Mouse (Mus musculus) hindbrain, embryonic 11.5 days (tissue): Measurements from ENCODE around the gene Rundc3a. TPM values are rescaled to one million over a fixed set of nuclear protein-coding genes. Genes with fewer than 3 reads are reported as not detected.

Experiments used
- ATAC-seq: fragments of 200-750 bp; cut with Nextera tagmentation; 2 replicates; pipeline ENCODE4 v1.8.0; 2017; ENCODE audit warnings: mild to moderate bottlenecking, moderate TSS enrichment, moderate library complexity; ENCODE audit not compliant: low FRiP score
- DNase-seq: peaks from one replicate; pipeline ENCODE4 v3.0.0-alpha.2; 2015; ENCODE audit warnings: low spot score
- H3K27ac ChIP-seq: fragments of 300-500 bp; sonication (generic); 2 replicates; pipeline ENCODE4 v1.5.1; 2014; ENCODE audit warnings: mild to moderate bottlenecking, low read depth, low read length
- H3K27me3 ChIP-seq: fragments of 300-500 bp; sonication (generic); 2 replicates; pipeline ENCODE4 v1.6.1; 2014; ENCODE audit warnings: mild to moderate bottlenecking, low read length, moderate library complexity, mixed read lengths; ENCODE audit not compliant: control insufficient read depth, insufficient read depth
- H3K36me3 ChIP-seq: fragments of 300-500 bp; sonication (generic); 2 replicates; pipeline ENCODE4 v1.6.1; 2014; ENCODE audit warnings: mild to moderate bottlenecking, low read length, moderate library complexity, mixed read lengths; ENCODE audit not compliant: control insufficient read depth, insufficient read depth
- H3K4me1 ChIP-seq: fragments of 300-500 bp; sonication (generic); replicated peaks from 2 replicates; pipeline ENCODE4 v1.6.1; 2014; ENCODE audit warnings: low read length, mixed read lengths; ENCODE audit not compliant: control insufficient read depth, insufficient read depth
- H3K4me2 ChIP-seq: fragments of 300-500 bp; sonication (generic); replicated peaks from 2 replicates; pipeline ENCODE4 v1.6.1; 2014; ENCODE audit warnings: mild to moderate bottlenecking, low read depth, low read length
- H3K4me3 ChIP-seq: fragments of 300-500 bp; sonication (generic); 2 replicates; pipeline ENCODE4 v1.5.1; 2014; ENCODE audit warnings: low read depth, low read length
- H3K9ac ChIP-seq: fragments of 300-500 bp; sonication (generic); 2 replicates; pipeline ENCODE4 v1.6.1; 2014; ENCODE audit warnings: low read depth, low read length
- H3K9me3 ChIP-seq: fragments of 300-500 bp; sonication (generic); 2 replicates; pipeline ENCODE4 v1.6.1; 2016; ENCODE audit warnings: low read length; ENCODE audit not compliant: control insufficient read depth
- WGBS: fragments of 180-500 bp; shearing (Covaris S2); extraction: QIAGEN DNeasy Blood & Tissue Kit; methylation state at CpG from one replicate; pipeline ENCODE4 v1.1.7; 2014; 5-methylcytosine and 5-hydroxymethylcytosine counted together
- polyA plus RNA-seq: library from polyadenylated mRNA; unstranded; fragments of >200 nt; fragmentation: Nextera tagmentation; extraction: Ambion mirVana; gene quantifications from 2 replicates; pipeline ENCODE4 v1.2.1, GENCODE M21; 2014

The Rundc3a gene
- polyA plus RNA-seq, 1 experiment from 2014 or later, result 47.8 TPM

- no peak overlapping the region for H3K9ac ChIP-seq
- no peak for DNase-seq
- H3K36me3 ChIP-seq, result 0 out of 2 replicates have a peak, but pooled peaks cover 3% of the 10 kb centered on the region
- no peak overlapping the region for H3K4me3 ChIP-seq
- peaks cover 16% of the 10 kb centered on the region for H3K4me1 ChIP-seq
- no peak for ATAC-seq
- H3K9me3 ChIP-seq, result no peaks in the 10 kb centered on the region
- no peak overlapping the region for H3K4me2 ChIP-seq
- peaks cover 4% of the 10 kb centered on the region for H3K27me3 ChIP-seq
- H3K27ac ChIP-seq, result no peak overlapping the region
- WGBS, result 88% methylated on average over 10 of the region's 10 CpGs
Observed at GRCm38 (mm10) chr11:102436471-102436790, 43.2 kb downstream of the Rundc3a start.

- no peaks in the 10 kb centered on the region for H3K9me3 ChIP-seq
- H3K27ac ChIP-seq, result peak overlapping the region; percentile 67
- peaks cover 6% of the 10 kb centered on the region; the same call in 1 of the 2 replicates for H3K36me3 ChIP-seq
- peak; percentile 50 for ATAC-seq
- 2% methylated on average over 85 of the region's 87 CpGs for WGBS
- peaks cover 4% of the 10 kb centered on the region for H3K27me3 ChIP-seq
- H3K4me1 ChIP-seq, result peaks cover 16% of the 10 kb centered on the region
- H3K9ac ChIP-seq, result peak overlapping the region; percentile 52
- DNase-seq, result peak; percentile 72
- peak overlapping the region; percentile 25 for H3K4me3 ChIP-seq
- H3K4me2 ChIP-seq, result peak overlapping the region; percentile 64
Observed at GRCm38 (mm10) chr11:102437120-102438061, 44.2 kb downstream of the Rundc3a start.

GRCm38 (mm10) chr11:102438212-102439092 is 45.2 kb downstream of the Rundc3a start:
- peak; percentile 96 for DNase-seq

GRCm38 (mm10) chr11:102439093-102440082 is 46.2 kb downstream of the Rundc3a start:
- ATAC-seq, result no peak
- Histone ChIP-seq H3K4me2 (no peak overlapping the region), H3K27me3 (peaks cover 4% of the 10 kb centered on the region), H3K9ac (no peak overlapping the region), H3K9me3 (no peaks in the 10 kb centered on the region), H3K36me3 (peaks cover 6% of the 10 kb centered on the region; the same call in 1 of the 2 replicates), H3K4me3 (no peak overlapping the region), H3K27ac (no peak overlapping the region), H3K4me1 (peaks cover 16% of the 10 kb centered on the region)
- no peak for DNase-seq
- WGBS, result 79% methylated on average over 14 of the region's 14 CpGs

More at GRCm38 (mm10) chr11:102438212-102439092, 45.2 kb downstream of the Rundc3a start:
- WGBS, result 10% methylated on average over 72 of the region's 77 CpGs
- Histone ChIP-seq H3K4me2 (peak overlapping the region; percentile 64), H3K27me3 (peaks cover 4% of the 10 kb centered on the region), H3K4me3 (peak overlapping the region; percentile 25), H3K9me3 (no peaks in the 10 kb centered on the region), H3K9ac (peak overlapping the region; percentile 52), H3K4me1 (peaks cover 16% of the 10 kb centered on the region), H3K36me3 (peaks cover 6% of the 10 kb centered on the region; the same call in 1 of the 2 replicates), H3K27ac (no peak overlapping the region)
- ATAC-seq, result peak; percentile 41; the same call in 1 of the 2 replicates

GRCm38 (mm10) chr11:102440255-102440654 is 47.1 kb downstream of the Rundc3a start:
- ATAC-seq (no peak), DNase-seq (no peak)
- Histone ChIP-seq H3K27me3 (peaks cover 4% of the 10 kb centered on the region), H3K36me3 (peaks cover 6% of the 10 kb centered on the region; the same call in 1 of the 2 replicates), H3K4me3 (no peak overlapping the region), H3K4me1 (peaks cover 21% of the 10 kb centered on the region), H3K27ac (no peak overlapping the region), H3K4me2 (no peak overlapping the region), H3K9me3 (no peaks in the 10 kb centered on the region), H3K9ac (no peak overlapping the region)
- 81% methylated on average over 8 of the region's 8 CpGs for WGBS

GRCm38 (mm10) chr11:102441434-102441833 is 48.2 kb downstream of the Rundc3a start:
- ATAC-seq (no peak), DNase-seq (no peak)
- no peak overlapping the region for H3K4me2 ChIP-seq
- H3K27ac ChIP-seq, result no peak overlapping the region
- H3K4me1 ChIP-seq, result peaks cover 31% of the 10 kb centered on the region
- H3K9me3 ChIP-seq, result no peaks in the 10 kb centered on the region
- no peak overlapping the region for H3K4me3 ChIP-seq
- peaks cover 6% of the 10 kb centered on the region; the same call in 1 of the 2 replicates for H3K36me3 ChIP-seq
- peaks cover 4% of the 10 kb centered on the region for H3K27me3 ChIP-seq
- H3K9ac ChIP-seq, result no peak overlapping the region
- WGBS, result 82% methylated on average over 3 of the region's 3 CpGs

GRCm38 (mm10) chr11:102442089-102442488 is 48.9 kb downstream of the Rundc3a start:
- Histone ChIP-seq H3K9me3 (no peaks in the 10 kb centered on the region), H3K27me3 (peaks cover 4% of the 10 kb centered on the region), H3K36me3 (peaks cover 6% of the 10 kb centered on the region; the same call in 1 of the 2 replicates), H3K9ac (no peak overlapping the region), H3K27ac (no peak overlapping the region), H3K4me1 (peaks cover 29% of the 10 kb centered on the region), H3K4me2 (no peak overlapping the region), H3K4me3 (no peak overlapping the region)
- DNase-seq (no peak), ATAC-seq (no peak)
- WGBS, result 80% methylated on average over 6 of the region's 6 CpGs
